Mouse (Mus musculus) heart, embryonic 11.5 days (tissue): Measurements from ENCODE around the gene Krtap24-1. TPM values are rescaled to one million over a fixed set of nuclear protein-coding genes. Genes with fewer than 3 reads are reported as not detected.

Experiments used
- polyA plus RNA-seq: library from polyadenylated mRNA; unstranded; fragments of >200 nt; fragmentation: Nextera tagmentation; extraction: Ambion mirVana; gene quantifications from 2 replicates; pipeline ENCODE4 v1.2.1, GENCODE M21; 2014

Gene Krtap24-1
- polyA plus RNA-seq, 1 experiment from 2014 or later, result not detected

Other genes starting within 250 kb of the Krtap24-1 start
- not detected in 2 replicates for gene Cldn17, start 105.3 kb downstream of the Krtap24-1 start, polyA plus RNA-seq
- 0.21 TPM in 1 of 2 replicates, not detected in the other for gene Cldn8, start 49.1 kb downstream of the Krtap24-1 start, polyA plus RNA-seq
- gene 2310079G19Rik, start 15.4 kb upstream of the Krtap24-1 start, polyA plus RNA-seq, result not detected in 2 replicates
- gene Krtap26-1, start 35.5 kb upstream of the Krtap24-1 start, polyA plus RNA-seq, result not detected in 2 replicates
- gene Krtap27-1, start 59.4 kb upstream of the Krtap24-1 start, polyA plus RNA-seq, result not detected in 2 replicates
- not detected in 2 replicates for gene 2310061N02Rik, start 95.7 kb upstream of the Krtap24-1 start, polyA plus RNA-seq
- gene Krtap13-1, start 116.6 kb upstream of the Krtap24-1 start, polyA plus RNA-seq, result not detected in 2 replicates
- not detected in 2 replicates for gene Krtap13, start 139.4 kb upstream of the Krtap24-1 start, polyA plus RNA-seq
- gene 2310034C09Rik, start 146.6 kb upstream of the Krtap24-1 start, polyA plus RNA-seq, result not detected in 2 replicates
- not detected in 2 replicates for gene 2310057N15Rik, start 161.9 kb upstream of the Krtap24-1 start, polyA plus RNA-seq
- not detected in 2 replicates for gene Gm5965, start 165.6 kb upstream of the Krtap24-1 start, polyA plus RNA-seq
- gene Gm20741, start 199.9 kb upstream of the Krtap24-1 start, polyA plus RNA-seq, result not detected in 2 replicates
- gene Krtap15, start 207.9 kb upstream of the Krtap24-1 start, polyA plus RNA-seq, result not detected in 2 replicates
- gene Krtap14, start 213.9 kb upstream of the Krtap24-1 start, polyA plus RNA-seq, result not detected in 2 replicates